Mouse (Mus musculus) forebrain, embryonic 11.5 days (tissue): Measurements from ENCODE around the gene 1700001C02Rik. TPM values are rescaled to one million over a fixed set of nuclear protein-coding genes. Genes with fewer than 3 reads are reported as not detected.

Experiments used
- ATAC-seq: fragments of 200-750 bp; cut with Nextera tagmentation; replicated peaks from 2 replicates; pipeline ENCODE4 v1.8.0; 2017; ENCODE audit warnings: moderate TSS enrichment; ENCODE audit not compliant: low FRiP score
- DNase-seq: peaks from one replicate; pipeline ENCODE4 v3.0.0-alpha.2; 2017; ENCODE audit warnings: low spot score
- H3K27ac ChIP-seq: fragments of 300-500 bp; sonication (generic); 2 replicates; pipeline ENCODE4 v1.5.1; 2014; ENCODE audit warnings: low read depth, low read length
- H3K27me3 ChIP-seq: fragments of 300-500 bp; sonication (generic); 2 replicates; pipeline ENCODE4 v1.6.1; 2014; ENCODE audit warnings: mild to moderate bottlenecking, low read length, mixed read lengths; ENCODE audit not compliant: control insufficient read depth, insufficient read depth
- H3K36me3 ChIP-seq: fragments of 300-500 bp; sonication (generic); 2 replicates; pipeline ENCODE4 v1.6.1; 2014; ENCODE audit warnings: mild to moderate bottlenecking, low read length, moderate library complexity, mixed read lengths; ENCODE audit not compliant: control insufficient read depth, insufficient read depth
- H3K4me1 ChIP-seq: fragments of 300-500 bp; sonication (generic); replicated peaks from 2 replicates; pipeline ENCODE4 v1.6.1; 2014; ENCODE audit warnings: low read length, mixed read lengths; ENCODE audit not compliant: control insufficient read depth, insufficient read depth
- H3K4me2 ChIP-seq: fragments of 300-500 bp; sonication (generic); 2 replicates; pipeline ENCODE4 v1.6.1; 2014; ENCODE audit warnings: low read depth, mild to moderate bottlenecking, low read length, moderate library complexity, mixed read lengths; ENCODE audit not compliant: severe bottlenecking
- H3K4me3 ChIP-seq: fragments of 300-500 bp; sonication (generic); 2 replicates; pipeline ENCODE4 v1.5.1; 2014; ENCODE audit warnings: low read depth, low read length
- H3K9ac ChIP-seq: fragments of 300-500 bp; sonication (generic); 2 replicates; pipeline ENCODE4 v1.6.1; 2014; ENCODE audit warnings: low read length
- H3K9me3 ChIP-seq: fragments of 300-500 bp; sonication (generic); 2 replicates; pipeline ENCODE4 v1.6.1; 2016; ENCODE audit warnings: low read length, mixed read lengths; ENCODE audit not compliant: control insufficient read depth
- whole genome bisulfite sequencing: fragments of 180-500 bp; shearing (Covaris S2); extraction: QIAGEN DNeasy Blood & Tissue Kit; methylation state at CpG from one replicate; pipeline ENCODE4 v1.1.7; 2014; 5-methylcytosine and 5-hydroxymethylcytosine counted together
- polyA plus RNA-seq: library from polyadenylated mRNA; unstranded; fragments of >200 nt; fragmentation: Nextera tagmentation; extraction: Ambion mirVana; gene quantifications from 2 replicates; pipeline ENCODE4 v1.2.1, GENCODE M21; 2014

Gene 1700001C02Rik
- polyA plus RNA-seq, 1 experiment from 2014 or later = not detected

- Histone ChIP-seq H3K27ac (no peak overlapping the region), H3K9ac (no peak overlapping the region), H3K4me2 (no peak overlapping the region), H3K36me3 (no peaks in the 10 kb centered on the region), H3K27me3 (no peaks in the 10 kb centered on the region), H3K4me1 (no peaks in the 10 kb centered on the region), H3K4me3 (no peak overlapping the region), H3K9me3 (no peaks in the 10 kb centered on the region)
- WGBS = 84% methylated on average over 13 of the region's 13 CpGs
- DNase-seq (no peak), ATAC-seq (no peak)
Observed at GRCm38 (mm10) chr5:30444327-30444895, 21.4 kb upstream of the 1700001C02Rik start.

DNA sequence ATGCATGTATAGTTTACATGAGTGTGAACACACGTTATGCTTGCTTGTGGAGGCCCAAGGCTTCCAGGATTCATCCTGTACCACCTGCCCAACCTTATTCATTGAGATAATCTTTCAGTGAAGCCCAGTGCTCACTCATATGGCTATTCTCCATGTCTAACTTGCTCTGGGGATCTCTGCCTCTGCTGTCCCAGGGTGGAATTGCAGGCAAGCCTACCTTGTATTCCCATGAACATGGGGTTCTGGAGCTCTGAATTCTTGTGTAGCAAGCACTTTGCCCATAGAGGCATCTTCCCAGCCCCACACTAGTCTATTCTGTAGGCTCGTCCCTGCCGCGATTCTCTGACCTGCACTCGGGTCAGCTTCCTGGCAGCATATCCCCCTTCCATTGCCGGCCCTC, 9.8 kb upstream of the 1700001C02Rik start:
- ATAC-seq (no peak), DNase-seq (no peak)
- WGBS = 73% methylated on average over 6 of the region's 6 CpGs

DNA sequence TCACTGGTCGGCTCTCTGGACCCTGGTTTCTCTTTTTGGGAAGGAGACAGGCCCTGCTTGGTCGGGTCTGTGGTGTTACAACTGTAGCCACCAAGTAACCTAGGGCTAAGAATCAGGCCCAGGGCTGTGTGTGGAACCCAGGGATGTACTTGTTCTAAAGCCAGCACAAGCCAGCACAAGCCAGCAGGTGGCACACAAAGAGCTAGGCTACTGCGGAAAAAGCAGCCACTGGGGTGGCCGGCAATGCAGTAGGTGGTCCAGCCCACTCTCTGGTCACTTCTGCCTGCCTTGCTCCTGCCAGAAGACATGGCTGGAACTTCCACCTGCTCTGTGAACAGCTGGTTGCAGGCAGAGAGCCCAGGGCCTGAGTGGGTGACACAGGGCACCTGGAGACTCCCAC, 5.7 kb upstream of the 1700001C02Rik start:
- H3K4me1 ChIP-seq = 0 out of 2 replicates have a peak, but pooled peaks cover 2% of the 10 kb centered on the region
- 26% methylated on average over 4 of the region's 4 CpGs for WGBS
- ATAC-seq (no peak), DNase-seq (no peak)
- H3K4me3 ChIP-seq = no peak overlapping the region
- no peak overlapping the region for H3K9ac ChIP-seq
- no peaks in the 10 kb centered on the region; the same call in 1 of the 2 replicates for H3K27me3 ChIP-seq
- H3K4me2 ChIP-seq = no peak overlapping the region
- H3K9me3 ChIP-seq = no peaks in the 10 kb centered on the region
- no peaks in the 10 kb centered on the region for H3K36me3 ChIP-seq
- no peak overlapping the region for H3K27ac ChIP-seq

More for the DNA sequence above, 9.8 kb upstream of the 1700001C02Rik start:
- Histone ChIP-seq H3K27me3 (no peaks in the 10 kb centered on the region), H3K4me1 (no peaks in the 10 kb centered on the region), H3K9ac (no peak overlapping the region), H3K27ac (no peak overlapping the region), H3K4me3 (no peak overlapping the region), H3K36me3 (no peaks in the 10 kb centered on the region), H3K4me2 (no peak overlapping the region), H3K9me3 (no peaks in the 10 kb centered on the region)

DNA sequence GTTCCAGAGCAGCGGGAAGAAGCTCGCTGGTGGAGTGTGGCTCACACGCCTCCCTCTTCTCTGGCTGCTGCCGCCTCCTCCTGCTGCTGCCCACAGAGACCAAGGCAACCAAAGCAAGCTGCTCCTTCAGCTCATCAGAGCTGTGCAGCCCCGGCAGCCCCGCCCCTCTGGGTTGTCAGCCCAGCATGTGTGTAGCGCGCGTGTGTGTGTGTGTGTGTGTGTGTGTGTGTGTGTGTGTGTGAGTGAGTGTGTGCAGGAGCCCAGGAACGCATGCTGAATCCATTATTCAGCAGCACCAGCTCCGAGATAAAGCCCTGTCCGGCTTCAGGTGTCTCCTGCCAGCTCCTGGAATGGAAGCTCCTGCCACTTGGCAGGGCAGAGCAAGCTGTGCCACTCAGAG, 4.0 kb upstream of the 1700001C02Rik start, which contains the start of gene Otof:
Otof (minus strand) TSS at position 112 of the 400 bp plus-strand sequence.
- DNase-seq = peak; percentile 70
- H3K4me3 ChIP-seq = no peak within 1 kb of the TSS
- peaks cover 11% of the 10 kb centered on the region; the same call in 1 of the 2 replicates for H3K4me1 ChIP-seq
- 51% methylated on average over 12 of the region's 12 CpGs for WGBS
- peak; percentile 63; the same call in 1 of the 2 replicates for ATAC-seq
- no peak within 1 kb of the TSS for H3K27ac ChIP-seq
- no peaks in the 10 kb centered on the region for H3K36me3 ChIP-seq
- peaks cover 2% of the 10 kb centered on the region; the same call in 1 of the 2 replicates for H3K27me3 ChIP-seq
- no peak within 1 kb of the TSS for H3K4me2 ChIP-seq
- no peak within 1 kb of the TSS for H3K9ac ChIP-seq
- H3K9me3 ChIP-seq = no peaks in the 10 kb centered on the region

- 34% methylated on average over 9 of the region's 9 CpGs for WGBS
- no peaks in the 10 kb centered on the region for H3K9me3 ChIP-seq
- no peaks in the 10 kb centered on the region for H3K36me3 ChIP-seq
- DNase-seq (no peak), ATAC-seq (no peak)
- peaks cover 2% of the 10 kb centered on the region; the same call in 1 of the 2 replicates for H3K27me3 ChIP-seq
- 0 out of 2 replicates have a peak overlapping the region, but pooled peaks have one; percentile 37 for H3K9ac ChIP-seq
- peak overlapping the region; percentile 23 for H3K4me3 ChIP-seq
- H3K4me1 ChIP-seq = peaks cover 11% of the 10 kb centered on the region; the same call in 1 of the 2 replicates
- no peak overlapping the region for H3K27ac ChIP-seq
- H3K4me2 ChIP-seq = peak overlapping the region; percentile 47
Observed at GRCm38 (mm10) chr5:30466315-30466714, 468 bp downstream of the 1700001C02Rik start.

DNA sequence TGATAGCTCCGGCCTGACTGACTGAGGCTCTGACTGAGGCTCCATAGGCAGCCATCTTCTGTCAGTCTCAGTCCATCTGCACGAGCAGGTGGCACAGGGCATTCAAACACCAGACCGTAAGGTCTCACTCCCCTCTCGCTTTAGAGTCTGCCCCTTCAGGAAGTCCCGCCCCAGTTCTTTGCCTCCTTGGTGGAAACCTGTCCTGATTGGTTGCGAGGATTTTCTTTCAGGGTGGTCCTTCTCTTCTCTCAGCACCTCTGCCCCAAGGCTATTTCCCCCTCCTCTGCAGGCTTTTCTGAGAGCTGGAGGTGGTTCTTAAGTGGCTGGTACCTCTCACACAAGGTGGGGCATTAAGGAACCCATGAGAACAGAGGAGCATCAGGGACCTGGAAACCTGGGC, 4.6 kb downstream of the 1700001C02Rik start:
- H3K4me1 ChIP-seq = peaks cover 9% of the 10 kb centered on the region; the same call in 1 of the 2 replicates

DNA sequence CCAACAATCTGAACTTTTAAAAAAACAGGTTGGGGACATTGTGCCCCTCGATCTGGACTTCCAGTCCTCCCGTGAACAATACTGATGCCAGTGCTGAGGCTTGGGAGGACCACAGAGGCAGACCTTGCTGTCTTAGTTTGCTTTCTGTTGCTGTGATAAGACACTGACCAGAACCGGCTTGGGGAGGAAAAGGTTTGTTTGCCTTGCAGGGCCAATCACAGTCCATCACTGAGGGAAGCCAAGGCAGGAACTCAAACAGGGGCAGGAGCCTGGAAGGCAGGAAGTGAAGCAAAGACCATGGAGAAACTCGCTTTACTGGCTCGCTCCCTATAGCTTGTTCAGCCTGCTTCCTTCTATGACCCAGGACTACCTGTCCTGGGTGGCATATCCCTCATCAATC, 6.3 kb downstream of the 1700001C02Rik start:
- H3K36me3 ChIP-seq = no peaks in the 10 kb centered on the region

More for the DNA sequence above, 4.6 kb downstream of the 1700001C02Rik start:
- Histone ChIP-seq H3K4me3 (no peak overlapping the region), H3K4me2 (no peak overlapping the region), H3K27ac (no peak overlapping the region), H3K9me3 (no peaks in the 10 kb centered on the region), H3K36me3 (no peaks in the 10 kb centered on the region), H3K27me3 (peaks cover 2% of the 10 kb centered on the region; the same call in 1 of the 2 replicates), H3K9ac (no peak overlapping the region)
- ATAC-seq (no peak), DNase-seq (no peak)
- whole genome bisulfite sequencing = 57% methylated on average over 6 of the region's 6 CpGs

GRCm38 (mm10) chr5:30476534-30476933, 10.7 kb downstream of the 1700001C02Rik start:
- H3K4me1 ChIP-seq = no peaks in the 10 kb centered on the region
- no peaks in the 10 kb centered on the region for H3K36me3 ChIP-seq
- H3K9me3 ChIP-seq = no peaks in the 10 kb centered on the region; the same call in 1 of the 2 replicates
- no peak overlapping the region for H3K9ac ChIP-seq
- ATAC-seq = no peak
- no peak for DNase-seq
- H3K4me3 ChIP-seq = no peak overlapping the region
- whole genome bisulfite sequencing = 47% methylated on average over 10 of the region's 10 CpGs
- H3K27ac ChIP-seq = no peak overlapping the region
- H3K27me3 ChIP-seq = no peaks in the 10 kb centered on the region
- H3K4me2 ChIP-seq = no peak overlapping the region

More for the DNA sequence above, 6.3 kb downstream of the 1700001C02Rik start:
- no peaks in the 10 kb centered on the region; the same call in 1 of the 2 replicates for H3K4me1 ChIP-seq
- H3K4me2 ChIP-seq = no peak overlapping the region
- no peak for DNase-seq
- 88% methylated on average over 5 of the region's 5 CpGs for WGBS
- H3K9ac ChIP-seq = no peak overlapping the region
- no peaks in the 10 kb centered on the region for H3K9me3 ChIP-seq
- no peak for ATAC-seq
- H3K4me3 ChIP-seq = no peak overlapping the region
- no peak overlapping the region for H3K27ac ChIP-seq
- no peaks in the 10 kb centered on the region for H3K27me3 ChIP-seq

DNA sequence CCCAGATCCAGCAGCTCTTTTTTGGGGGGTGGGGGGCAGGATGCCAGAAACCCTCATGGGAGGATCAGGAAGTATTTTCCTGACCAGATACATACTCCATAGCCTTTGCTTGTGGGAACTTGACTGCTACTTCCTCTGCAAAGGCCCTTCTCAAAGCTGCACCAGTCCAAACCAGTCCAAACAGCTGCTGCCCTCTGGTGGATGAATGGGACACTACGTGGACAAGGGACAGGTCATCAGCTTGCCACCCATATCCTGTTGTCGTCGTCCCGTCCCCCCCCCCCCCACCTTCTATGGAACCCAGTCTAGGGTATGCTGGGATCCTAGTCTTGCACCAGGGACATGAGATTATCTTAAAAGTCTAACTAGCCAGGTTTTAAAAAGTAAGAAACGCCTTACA, 16.5 kb downstream of the 1700001C02Rik start:
- Histone ChIP-seq H3K4me2 (no peak overlapping the region), H3K4me1 (no peaks in the 10 kb centered on the region), H3K9me3 (no peaks in the 10 kb centered on the region; the same call in 1 of the 2 replicates), H3K27ac (no peak overlapping the region), H3K4me3 (no peak overlapping the region), H3K27me3 (no peaks in the 10 kb centered on the region), H3K36me3 (no peaks in the 10 kb centered on the region), H3K9ac (no peak overlapping the region)
- ATAC-seq = no peak
- DNase-seq = peak; percentile 85
- WGBS = 19% methylated on average over 5 of the region's 5 CpGs
